Mouse (Mus musculus) myocyte (in vitro differentiated cells): Measurements from ENCODE around the gene Ndufs2. TPM values are rescaled to one million over a fixed set of nuclear protein-coding genes. Genes with fewer than 3 reads are reported as not detected.
A peak's percentile ranks its signal among the peaks of the same experiment; 100 is the strongest.

ENCODE experiments used
- H3K27me3 ChIP-seq: one replicate; pipeline ENCODE4 v1.6.1; 2011; ENCODE audit not compliant: control insufficient read depth, insufficient read depth, insufficient read length
- H3K36me3 ChIP-seq: one replicate; pipeline ENCODE4 v1.6.1; 2011; ENCODE audit not compliant: control insufficient read depth, insufficient read depth
- H3K4me2 ChIP-seq: one replicate; pipeline ENCODE4 v1.6.1; 2011; ENCODE audit warnings: low read depth, control low read depth
- H3K4me3 ChIP-seq: one replicate; pipeline ENCODE4 v1.5.1; 2011; ENCODE audit warnings: mild to moderate bottlenecking, control low read depth, moderate library complexity
- H3K79me2 ChIP-seq: one replicate; pipeline ENCODE4 v1.6.1; 2011; ENCODE audit not compliant: control insufficient read depth, insufficient read depth
- H3ac ChIP-seq: one replicate; pipeline ENCODE4 v1.6.1; 2011; ENCODE audit not compliant: control insufficient read depth, insufficient read length
- CEBPB ChIP-seq: IDR thresholded peaks from 2 replicates; pipeline ENCODE4 v1.6.1; 2011; ENCODE audit warnings: mild to moderate bottlenecking, moderate library complexity; ENCODE audit not compliant: poor library complexity, insufficient read depth, severe bottlenecking
- E2F4 ChIP-seq: IDR thresholded peaks from one replicate; pipeline ENCODE4 v1.6.1; 2011; ENCODE audit warnings: mild to moderate bottlenecking, control low read depth, moderate library complexity; ENCODE audit not compliant: insufficient read depth
- MAX ChIP-seq: IDR thresholded peaks from one replicate; pipeline ENCODE4 v1.6.1; 2011; ENCODE audit warnings: low read depth, mild to moderate bottlenecking, control low read depth
- MYOD1 ChIP-seq, 3 experiments: IDR thresholded peaks; one replicate each; pipeline ENCODE4 v1.6.1; 2011; ENCODE audit warnings: control low read depth in 2 of 3, low read depth in 2 of 3, mild to moderate bottlenecking in 2 of 3, moderate library complexity in 1 of 3; ENCODE audit not compliant: insufficient read length in 2 of 3, control insufficient read depth in 1 of 3
- MYOG ChIP-seq, 3 experiments: IDR thresholded peaks; one replicate each; pipeline ENCODE4 v1.6.1; 2011; ENCODE audit warnings: control low read depth in 2 of 3, low read depth in 2 of 3, mild to moderate bottlenecking in 2 of 3; ENCODE audit not compliant: insufficient read length in 2 of 3, control insufficient read depth in 1 of 3, insufficient read depth in 1 of 3
- POLR2A ChIP-seq: IDR thresholded peaks from one replicate; pipeline ENCODE4 v1.6.1; 2011; ENCODE audit warnings: low read depth, mild to moderate bottlenecking, control low read depth, moderate library complexity; ENCODE audit not compliant: insufficient read length
- POLR2AphosphoS2 ChIP-seq: IDR thresholded peaks from one replicate; pipeline ENCODE4 v1.6.1; 2011; ENCODE audit warnings: low read depth, control low read depth; ENCODE audit not compliant: insufficient read length
- REST ChIP-seq: IDR thresholded peaks from one replicate; pipeline ENCODE4 v1.6.1; 2011; ENCODE audit warnings: mild to moderate bottlenecking, control low read depth, moderate library complexity; ENCODE audit not compliant: insufficient read depth, insufficient read length
- SRF ChIP-seq: IDR thresholded peaks from one replicate; pipeline ENCODE4 v1.6.1; 2011; ENCODE audit warnings: low read depth; ENCODE audit not compliant: control insufficient read depth, insufficient read length
- TCF12 ChIP-seq: IDR thresholded peaks from one replicate; pipeline ENCODE4 v1.6.1; 2011; ENCODE audit warnings: mild to moderate bottlenecking, control low read depth; ENCODE audit not compliant: poor library complexity, insufficient read depth, severe bottlenecking
- TCF3 ChIP-seq: IDR thresholded peaks from one replicate; pipeline ENCODE4 v1.6.1; 2011; ENCODE audit warnings: low read depth, control low read depth; ENCODE audit not compliant: insufficient read length
- USF1 ChIP-seq: IDR thresholded peaks from one replicate; pipeline ENCODE4 v1.6.1; 2011; ENCODE audit warnings: low read depth, mild to moderate bottlenecking, control low read depth, moderate library complexity
- polyA plus RNA-seq: library from polyadenylated mRNA; unstranded; fragments of >200 nt; fragmentation: generic; extraction: Trizol; gene quantifications from one replicate; pipeline ENCODE4 v1.2.1, GENCODE M21; 2012; ENCODE audit warnings: missing spikeins

Ndufs2 gene
- polyA plus RNA-seq, 1 experiment = 409 TPM

- Histone ChIP-seq H3K79me2 (no peaks in the 10 kb centered on the region), H3K36me3 (peaks cover 45% of the 10 kb centered on the region), H3K4me3 (no peak within 1 kb of the TSS), H3K27me3 (no peaks in the 10 kb centered on the region), H3ac (no peak within 1 kb of the TSS), H3K4me2 (no peak within 1 kb of the TSS)
- TF ChIP-seq MYOD1 (IDR thresholded peaks at IDR 0.05; ENCODE audit: control insufficient read depth in 1 of 3, insufficient read length in 2 of 3, low read depth in 2 of 3) (no peak), CEBPB (no peak), USF1 (no peak), POLR2AphosphoS2 (peak; percentile 64), E2F4 (no peak), TCF3 (no peak), POLR2A (no peak)
These were observed 17.1 kb downstream of the Ndufs2 start, which contains the start of gene Fcer1g for GRCm38 (mm10) chr1:171234126-171234525. TSS of gene Fcer1g (minus strand) at chr1:171234365.

DNA sequence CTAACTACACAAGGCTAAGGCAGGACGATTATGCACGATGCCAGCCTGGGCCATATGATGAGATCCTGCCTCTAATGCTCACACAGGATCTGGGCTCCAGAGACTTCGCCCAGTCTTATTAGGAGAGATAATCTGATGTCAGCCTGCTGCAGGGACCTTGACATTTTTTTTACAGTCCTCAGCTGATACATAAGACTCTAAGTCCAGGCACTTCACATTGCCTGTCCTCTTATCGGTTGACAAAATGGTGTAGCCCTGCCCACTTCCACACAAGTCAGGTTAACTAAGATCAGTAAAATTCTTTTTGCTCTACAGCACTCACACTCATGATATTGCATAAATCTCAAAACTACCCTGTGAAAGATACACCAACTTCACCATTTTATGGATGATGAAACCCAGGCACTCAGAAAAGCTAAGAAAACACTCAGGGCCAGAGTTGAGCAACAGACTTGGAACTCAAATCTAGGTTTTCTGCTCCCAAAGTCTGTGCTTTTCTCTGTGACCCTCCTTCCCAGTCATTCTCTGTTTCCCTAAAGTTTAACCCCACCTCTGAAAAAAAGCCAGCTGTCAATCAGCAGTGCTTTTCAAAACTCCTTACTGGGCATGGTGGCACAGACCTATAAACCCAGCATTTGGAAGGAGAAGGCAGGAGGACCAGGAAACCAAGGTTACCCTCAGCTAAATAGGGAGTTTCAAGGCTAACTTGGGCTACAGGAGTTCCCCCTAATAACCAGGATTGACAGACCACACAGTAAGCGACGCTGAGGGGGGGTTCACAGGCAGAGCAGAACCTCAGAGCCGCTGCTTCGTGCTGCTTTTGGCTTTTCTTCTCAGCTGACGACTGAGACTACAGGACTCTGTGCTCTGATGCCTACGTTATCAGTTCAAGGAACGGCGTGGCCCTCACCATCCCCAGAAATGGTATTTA, 18.1 kb downstream of the Ndufs2 start:
- no peak overlapping the region for H3ac ChIP-seq
- no peaks in the 10 kb centered on the region for H3K79me2 ChIP-seq
- H3K36me3 ChIP-seq = peaks cover 37% of the 10 kb centered on the region
- no peak overlapping the region for H3K4me3 ChIP-seq
- TF ChIP-seq USF1 = no peak
- TF ChIP-seq TCF12 = no peak
- no peak for TF ChIP-seq TCF3
- TF ChIP-seq MYOD1 (IDR thresholded peaks at IDR 0.05; ENCODE audit: control insufficient read depth in 1 of 3, insufficient read length in 2 of 3, low read depth in 2 of 3) = no peak
- peak; percentile 10 for TF ChIP-seq POLR2AphosphoS2
- TF ChIP-seq SRF = no peak
- no peaks in the 10 kb centered on the region for H3K27me3 ChIP-seq
- H3K4me2 ChIP-seq = no peak overlapping the region

- Histone ChIP-seq H3ac (no peak overlapping the region), H3K79me2 (no peaks in the 10 kb centered on the region), H3K36me3 (peaks cover 36% of the 10 kb centered on the region), H3K27me3 (no peaks in the 10 kb centered on the region), H3K4me2 (peak overlapping the region; percentile 30), H3K4me3 (no peak overlapping the region)
- TF ChIP-seq TCF3 (no peak), CEBPB (no peak), USF1 (no peak), MAX (no peak), TCF12 (no peak), E2F4 (no peak), POLR2AphosphoS2 (no peak), MYOG (IDR thresholded peaks at IDR 0.05; ENCODE audit: control insufficient read depth in 1 of 3, insufficient read depth in 1 of 3, insufficient read length in 2 of 3, low read depth in 2 of 3) (no peak), POLR2A (no peak), REST (no peak)
These were observed 18.8 kb downstream of the Ndufs2 start for GRCm38 (mm10) chr1:171232348-171232747.

- H3K36me3 ChIP-seq = peaks cover 30% of the 10 kb centered on the region
- H3K27me3 ChIP-seq = no peaks in the 10 kb centered on the region
- H3K4me2 ChIP-seq = peak overlapping the region; percentile 30
- no peaks in the 10 kb centered on the region for H3K79me2 ChIP-seq
- TF ChIP-seq POLR2A = no peak
- no peak for TF ChIP-seq TCF12
- no peak for TF ChIP-seq TCF3
- TF ChIP-seq CEBPB = no peak
- no peak for TF ChIP-seq USF1
- TF ChIP-seq REST = no peak
- TF ChIP-seq E2F4 = no peak
- TF ChIP-seq SRF = no peak
- no peak for TF ChIP-seq MYOD1 (IDR thresholded peaks at IDR 0.05; ENCODE audit: control insufficient read depth in 1 of 3, insufficient read length in 2 of 3, low read depth in 2 of 3)
- no peak overlapping the region for H3K4me3 ChIP-seq
- no peak overlapping the region for H3ac ChIP-seq
These were observed 19.3 kb downstream of the Ndufs2 start for GRCm38 (mm10) chr1:171231844-171232243.

DNA sequence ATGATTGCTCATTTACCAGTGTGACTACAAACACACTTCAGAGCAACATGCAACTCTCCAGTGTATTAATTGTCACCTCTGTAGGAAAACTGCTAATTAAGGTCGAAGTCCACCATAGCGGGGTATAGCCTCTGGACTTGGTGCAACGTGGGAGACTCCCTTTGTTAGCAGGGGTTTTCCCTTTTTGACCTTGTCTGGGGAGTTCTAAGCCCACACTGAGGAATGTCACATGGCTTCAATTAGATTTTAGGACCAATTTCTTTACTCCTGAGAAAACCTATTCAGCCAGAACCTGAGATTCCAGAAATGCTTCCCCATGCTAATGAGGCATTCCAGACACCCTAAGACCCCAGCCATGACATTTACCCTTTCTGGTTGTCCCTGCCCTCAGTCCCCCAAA, 21.0 kb downstream of the Ndufs2 start:
- H3K36me3 ChIP-seq = peaks cover 20% of the 10 kb centered on the region
- no peaks in the 10 kb centered on the region for H3K79me2 ChIP-seq
- no peak overlapping the region for H3K4me3 ChIP-seq
- TF ChIP-seq TCF12 (no peak), E2F4 (no peak), MYOD1 (IDR thresholded peaks at IDR 0.05; ENCODE audit: control insufficient read depth in 1 of 3, insufficient read length in 2 of 3, low read depth in 2 of 3) (no peak), MAX (no peak), POLR2A (no peak), MYOG (IDR thresholded peaks at IDR 0.05; ENCODE audit: control insufficient read depth in 1 of 3, insufficient read depth in 1 of 3, insufficient read length in 2 of 3, low read depth in 2 of 3) (no peak), TCF3 (no peak), REST (no peak), USF1 (no peak)
- H3K4me2 ChIP-seq = no peak overlapping the region
- H3ac ChIP-seq = no peak overlapping the region
- no peaks in the 10 kb centered on the region for H3K27me3 ChIP-seq
